Mouse (Mus musculus): ENCODE measurements around the gene Izumo2.

DNA sequence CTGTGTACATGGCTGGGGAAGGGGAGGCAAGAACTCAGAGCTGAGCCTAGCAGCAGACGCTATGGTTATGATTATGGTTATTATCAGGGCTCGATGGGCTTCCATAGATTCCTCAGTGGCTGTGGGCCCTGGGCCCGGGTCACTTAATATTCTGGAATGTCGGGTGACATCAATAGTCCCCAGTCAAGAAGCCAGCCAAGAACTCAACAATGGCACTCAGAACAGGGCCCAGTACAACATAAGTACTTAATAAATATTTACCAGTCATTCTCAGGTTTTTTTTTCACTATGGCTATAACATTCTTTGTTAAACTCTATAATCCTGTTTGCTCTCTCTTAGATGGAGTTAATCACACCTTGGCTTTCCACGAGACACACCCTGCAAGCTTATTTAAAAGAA lies 45.0 kb upstream of the Izumo2 start:
- TF ChIP-seq CTCF (IDR thresholded peaks at IDR 0.05; ENCODE audit: low read depth) (no peak), EP300 (IDR thresholded peaks at IDR 0.05; ENCODE audit: low read depth) (no peak)
